Mouse (Mus musculus): ENCODE data around the gene Vstm4. TPM values are rescaled to one million over a fixed set of nuclear protein-coding genes. Genes with fewer than 3 reads are reported as not detected.

Gene Vstm4
- 2.0 and 4.9 TPM in 2 replicates for polyA plus RNA-seq (2012; rRNA removed)

DNA sequence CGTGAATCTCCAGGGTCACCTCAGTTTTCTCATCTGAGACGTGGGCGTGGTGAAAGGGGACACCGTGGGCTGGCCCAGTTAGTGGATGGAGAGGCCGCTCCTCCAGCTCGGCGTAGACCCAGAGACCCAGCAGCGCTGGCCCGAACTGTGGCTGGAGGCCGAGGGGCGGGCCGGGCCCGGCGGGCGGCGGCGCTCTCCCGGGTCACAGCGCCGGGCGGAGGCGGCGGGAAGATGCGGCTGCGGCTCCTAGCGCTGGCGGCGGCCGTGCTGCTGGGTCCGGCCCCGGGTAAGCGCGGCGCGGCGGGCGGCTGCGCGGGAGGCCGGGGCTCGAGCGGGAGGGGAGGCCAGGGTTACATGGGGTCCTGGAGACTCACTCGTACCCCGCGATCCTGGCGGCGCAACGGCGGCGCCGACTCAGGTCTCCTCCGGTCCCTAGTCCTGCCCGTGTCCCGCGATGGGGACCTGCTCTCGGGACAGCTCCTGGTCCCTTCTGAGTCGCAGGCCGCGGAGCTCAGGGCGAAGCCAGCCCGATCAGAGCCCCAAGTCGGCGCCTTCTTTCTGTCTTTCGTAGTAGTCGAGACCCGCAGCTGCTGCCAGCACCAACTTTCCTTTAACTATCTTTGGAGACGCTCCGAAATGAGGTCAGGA, at the start of gene Vstm4:
Gene Vstm4, plus strand, starts transcription at position 76 of the 648 bp plus-strand sequence.

DNA sequence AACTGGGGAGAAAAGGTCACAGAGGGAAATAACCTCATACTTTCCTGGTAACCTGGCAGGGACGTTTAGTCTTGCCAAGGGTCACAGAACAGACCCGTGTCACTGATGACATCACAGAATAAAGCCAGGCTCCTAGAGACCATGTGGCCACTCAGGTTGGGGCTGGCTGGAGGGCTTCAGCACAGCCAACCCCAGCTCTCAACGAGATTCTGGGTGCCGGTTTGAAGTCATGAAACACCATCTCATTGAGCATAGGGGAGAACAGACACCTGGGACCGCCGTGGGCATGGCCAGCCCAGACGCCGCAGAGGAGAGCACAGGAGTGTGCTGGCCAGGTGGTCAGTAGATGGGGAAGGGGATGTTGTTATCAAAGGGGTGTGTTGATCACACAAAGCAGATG, 22.7 kb upstream of the Vstm4 start, which contains the start of gene Fam170b:
Gene Fam170b, plus strand, starts transcription at position 116 of the 400 bp plus-strand sequence.

Other genes starting within 250 kb of the Vstm4 start
- 0.02 and 0.67 TPM in 2 replicates for gene 3425401B19Rik, start 171.5 kb upstream of the Vstm4 start, polyA plus RNA-seq (2012; rRNA removed)
- 0.88 and 1.6 TPM in 2 replicates for gene Tmem273, start 70.8 kb upstream of the Vstm4 start, polyA plus RNA-seq (2012; rRNA removed)
- not detected in 2 replicates for gene Fam170b, start 22.8 kb upstream of the Vstm4 start, polyA plus RNA-seq (2012; rRNA removed)
- 0.19 and 0.68 TPM in 2 replicates for gene Lrrc18, start 134.6 kb downstream of the Vstm4 start, polyA plus RNA-seq (2012; rRNA removed)

All from central nervous system, embryonic 11.5 days (tissue).